Mouse (Mus musculus): ENCODE results near the gene Inka1.

DNA sequence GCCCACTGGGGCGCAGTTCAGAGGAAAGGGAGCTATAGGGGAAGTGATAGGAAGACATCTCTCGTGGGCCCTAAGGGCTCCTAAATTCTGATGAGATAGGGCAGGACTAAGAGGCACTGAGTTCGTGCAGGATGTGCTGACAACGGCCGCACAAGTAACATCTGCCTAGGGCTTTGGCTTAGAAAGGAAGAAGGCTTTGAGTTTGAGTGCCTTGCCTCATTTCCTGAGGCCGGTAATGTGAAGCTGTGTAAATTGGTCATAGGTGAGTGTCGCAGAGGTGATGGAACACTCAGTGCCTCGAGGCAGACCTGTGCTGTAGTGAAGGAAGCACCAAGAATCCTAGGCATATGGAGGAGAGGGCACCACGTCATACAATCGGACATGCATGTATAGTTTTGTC, 19.0 kb downstream of the Inka1 start:
- TF ChIP-seq CTCF (IDR thresholded peaks at IDR 0.05; ENCODE audit: extremely low read depth, insufficient read length, insufficient replicate concordance, low read depth, low read length) (no peak), POLR2A (IDR thresholded peaks at IDR 0.05; ENCODE audit: low read depth, low read length) (no peak)
